Mouse (Mus musculus): ENCODE measurements around the gene Vcan.

- TF ChIP-seq POLR2A (IDR thresholded peaks at IDR 0.05; ENCODE audit: low read depth, low read length), result no peak; the same call in 1 of the 2 replicates
- no peak for TF ChIP-seq CTCF (IDR thresholded peaks at IDR 0.05; ENCODE audit: borderline replicate concordance, insufficient read depth, low read length)
These were observed 2.5 kb downstream of the Vcan start for GRCm38 (mm10) chr13:89739696-89740242.

All from embryonic fibroblast, embryonic 13.5 days (primary cell).